Mouse (Mus musculus) olfactory bulb, adult 2 months (tissue): ENCODE data around the gene Ddrgk1. TPM values are rescaled to one million over a fixed set of nuclear protein-coding genes. Genes with fewer than 3 reads are reported as not detected.

ENCODE experiments used
- H3K27ac ChIP-seq: fragments of 200-500 bp; 2 replicates; pipeline ENCODE4 v1.5.1; 2012; ENCODE audit warnings: low read depth, low read length; ENCODE audit not compliant: insufficient read depth
- H3K4me1 ChIP-seq: fragments of 200-500 bp; 2 replicates; pipeline ENCODE4 v1.6.1; 2012; ENCODE audit warnings: low read length; ENCODE audit not compliant: control insufficient read depth, insufficient read depth
- H3K4me3 ChIP-seq: fragments of 200-500 bp; 2 replicates; pipeline ENCODE4 v1.5.1; 2012; ENCODE audit warnings: mild to moderate bottlenecking, low read depth, low read length, moderate library complexity; ENCODE audit not compliant: insufficient read depth
- CTCF ChIP-seq: fragments of 200-500 bp; IDR thresholded peaks from 2 replicates; pipeline ENCODE4 v1.5.1; 2012; ENCODE audit warnings: low read depth, mild to moderate bottlenecking, low read length, moderate library complexity; ENCODE audit not compliant: insufficient read depth
- POLR2A ChIP-seq: fragments of 200-500 bp; IDR thresholded peaks from 2 replicates; pipeline ENCODE4 v1.6.1; 2012; ENCODE audit warnings: mild to moderate bottlenecking, low read depth, low read length, moderate library complexity; ENCODE audit not compliant: insufficient read depth
- WGBS: fragments of 180-500 bp; shearing (Covaris S2); methylation state at CpG from one replicate; pipeline ENCODE4 v1.1.7; 2018; 5-methylcytosine and 5-hydroxymethylcytosine counted together
- polyA plus RNA-seq: library from polyadenylated mRNA; stranded (reverse); fragments of >200 nt; gene quantifications from 2 replicates; pipeline ENCODE4 v1.2.4, GENCODE M21; 2012; ENCODE audit warnings: low replicate concordance; ENCODE audit not compliant: missing spikeins, insufficient read depth, insufficient read length

Gene Ddrgk1
- not detected in 2 replicates for polyA plus RNA-seq

GRCm38 (mm10) chr2:130664102-130664701 lies at the start of gene Ddrgk1:
Gene Ddrgk1, minus strand, starts transcription at chr2:130664659.
- Histone ChIP-seq H3K4me1 (peaks cover 18% of the 10 kb centered on the region), H3K27ac (peak within 1 kb of the TSS; percentile 100), H3K4me3 (peak within 1 kb of the TSS; percentile 86)
- WGBS: under 1% methylated on average over 40 of the region's 40 CpGs
- TF ChIP-seq CTCF: no peak
- TF ChIP-seq POLR2A: peak; percentile 89

GRCm38 (mm10) chr2:130707057-130707456 lies 42.6 kb upstream of the Ddrgk1 start:
- WGBS: 54% methylated on average over 10 of the region's 10 CpGs
- H3K4me1 ChIP-seq: peaks cover 6% of the 10 kb centered on the region; the same call in 1 of the 2 replicates
- H3K27ac ChIP-seq: no peak overlapping the region
- H3K4me3 ChIP-seq: no peak overlapping the region
- TF ChIP-seq CTCF: no peak
- TF ChIP-seq POLR2A: no peak

GRCm38 (mm10) chr2:130706602-130707001 lies 42.1 kb upstream of the Ddrgk1 start:
- WGBS: 79% methylated on average over 4 of the region's 4 CpGs

GRCm38 (mm10) chr2:130705178-130705577 lies 40.7 kb upstream of the Ddrgk1 start:
- TF ChIP-seq POLR2A: no peak
- TF ChIP-seq CTCF: no peak
- H3K27ac ChIP-seq: no peak overlapping the region
- peaks cover 6% of the 10 kb centered on the region; the same call in 1 of the 2 replicates for H3K4me1 ChIP-seq
- 69% methylated on average over 6 of the region's 6 CpGs for WGBS
- no peak overlapping the region for H3K4me3 ChIP-seq

More at GRCm38 (mm10) chr2:130706602-130707001, 42.1 kb upstream of the Ddrgk1 start:
- TF ChIP-seq POLR2A: no peak
- no peak for TF ChIP-seq CTCF
- H3K27ac ChIP-seq: no peak overlapping the region
- no peak overlapping the region for H3K4me3 ChIP-seq
- H3K4me1 ChIP-seq: peaks cover 6% of the 10 kb centered on the region; the same call in 1 of the 2 replicates

- H3K4me3 ChIP-seq: no peak overlapping the region
- WGBS: 41% methylated on average over 9 of the region's 9 CpGs
- H3K4me1 ChIP-seq: peaks cover 6% of the 10 kb centered on the region; the same call in 1 of the 2 replicates
- TF ChIP-seq CTCF (no peak), POLR2A (no peak)
- no peak overlapping the region for H3K27ac ChIP-seq
Measured at GRCm38 (mm10) chr2:130704040-130705001, 39.9 kb upstream of the Ddrgk1 start.

GRCm38 (mm10) chr2:130697821-130698266 lies 33.4 kb upstream of the Ddrgk1 start:
- peaks cover 22% of the 10 kb centered on the region for H3K4me1 ChIP-seq
- no peak for TF ChIP-seq POLR2A
- TF ChIP-seq CTCF: no peak
- WGBS: under 1% methylated on average over 14 of the region's 14 CpGs
- H3K4me3 ChIP-seq: peak overlapping the region; percentile 48
- H3K27ac ChIP-seq: no peak overlapping the region

GRCm38 (mm10) chr2:130697153-130697810 lies 32.8 kb upstream of the Ddrgk1 start, which contains the start of gene Slc4a11:
Gene Slc4a11, minus strand, starts transcription at chr2:130697519.
- Histone ChIP-seq H3K4me3 (peak within 1 kb of the TSS; percentile 48), H3K4me1 (peaks cover 22% of the 10 kb centered on the region), H3K27ac (no peak within 1 kb of the TSS)
- TF ChIP-seq CTCF: no peak
- TF ChIP-seq POLR2A: no peak
- WGBS: under 1% methylated on average over 64 of the region's 65 CpGs

- WGBS: 1% methylated on average over 31 of the region's 31 CpGs
- peak overlapping the region; percentile 48 for H3K4me3 ChIP-seq
- no peak for TF ChIP-seq POLR2A
- no peak for TF ChIP-seq CTCF
- peaks cover 22% of the 10 kb centered on the region for H3K4me1 ChIP-seq
- H3K27ac ChIP-seq: no peak overlapping the region
Measured at GRCm38 (mm10) chr2:130696700-130697152, 32.3 kb upstream of the Ddrgk1 start.
